Mouse (Mus musculus) hindbrain, embryonic 14.5 days (tissue): Measurements from ENCODE around the gene Synj1. TPM values are rescaled to one million over a fixed set of nuclear protein-coding genes. Genes with fewer than 3 reads are reported as not detected.

ENCODE experiments used
- ATAC-seq: fragments of 200-750 bp; cut with Nextera tagmentation; 2 replicates; pipeline ENCODE4 v1.8.0; 2017; ENCODE audit warnings: moderate number of reproducible peaks, mild to moderate bottlenecking, moderate TSS enrichment, moderate library complexity; ENCODE audit not compliant: low FRiP score
- DNase-seq: peaks from one replicate; pipeline ENCODE4 v3.0.0-alpha.2; 2015; ENCODE audit warnings: low spot score
- H3K27ac ChIP-seq: fragments of 300-500 bp; sonication (generic); 2 replicates; pipeline ENCODE4 v1.5.1; 2014; ENCODE audit warnings: mild to moderate bottlenecking, moderate library complexity
- H3K27me3 ChIP-seq: fragments of 300-500 bp; sonication (generic); 2 replicates; pipeline ENCODE4 v1.6.1; 2014; ENCODE audit warnings: mild to moderate bottlenecking, low read length, mixed read lengths; ENCODE audit not compliant: control insufficient read depth, insufficient read depth
- H3K36me3 ChIP-seq: fragments of 300-500 bp; sonication (generic); replicated peaks from 2 replicates; pipeline ENCODE4 v1.6.1; 2014; ENCODE audit not compliant: control insufficient read depth, insufficient read depth
- H3K4me1 ChIP-seq: fragments of 300-500 bp; sonication (generic); replicated peaks from 2 replicates; pipeline ENCODE4 v1.6.1; 2014; ENCODE audit warnings: antibody characterized with exemption, low read length, mixed read lengths; ENCODE audit not compliant: control insufficient read depth, insufficient read depth
- H3K4me2 ChIP-seq: fragments of 300-500 bp; sonication (generic); replicated peaks from 2 replicates; pipeline ENCODE4 v1.6.1; 2014; ENCODE audit warnings: mild to moderate bottlenecking, moderate library complexity
- H3K4me3 ChIP-seq: fragments of 300-500 bp; sonication (generic); replicated peaks from 2 replicates; pipeline ENCODE4 v1.5.1; 2014; ENCODE audit warnings: mild to moderate bottlenecking, low read length
- H3K9ac ChIP-seq: fragments of 300-500 bp; sonication (generic); 2 replicates; pipeline ENCODE4 v1.6.1; 2014
- H3K9me3 ChIP-seq: fragments of 300-500 bp; sonication (generic); 2 replicates; pipeline ENCODE4 v1.6.1; 2016; ENCODE audit warnings: low read length; ENCODE audit not compliant: control insufficient read depth
- whole genome bisulfite sequencing: fragments of 180-500 bp; shearing (Covaris S2); extraction: QIAGEN DNeasy Blood & Tissue Kit; methylation state at CpG from one replicate; pipeline ENCODE4 v1.1.7; 2014; 5-methylcytosine and 5-hydroxymethylcytosine counted together
- polyA plus RNA-seq: library from polyadenylated mRNA; unstranded; fragments of >200 nt; fragmentation: Nextera tagmentation; extraction: Ambion mirVana; gene quantifications from 2 replicates; pipeline ENCODE4 v1.2.1, GENCODE M21; 2014

Gene Synj1
- polyA plus RNA-seq, 1 experiment from 2014 or later, result 69.2 TPM

DNA sequence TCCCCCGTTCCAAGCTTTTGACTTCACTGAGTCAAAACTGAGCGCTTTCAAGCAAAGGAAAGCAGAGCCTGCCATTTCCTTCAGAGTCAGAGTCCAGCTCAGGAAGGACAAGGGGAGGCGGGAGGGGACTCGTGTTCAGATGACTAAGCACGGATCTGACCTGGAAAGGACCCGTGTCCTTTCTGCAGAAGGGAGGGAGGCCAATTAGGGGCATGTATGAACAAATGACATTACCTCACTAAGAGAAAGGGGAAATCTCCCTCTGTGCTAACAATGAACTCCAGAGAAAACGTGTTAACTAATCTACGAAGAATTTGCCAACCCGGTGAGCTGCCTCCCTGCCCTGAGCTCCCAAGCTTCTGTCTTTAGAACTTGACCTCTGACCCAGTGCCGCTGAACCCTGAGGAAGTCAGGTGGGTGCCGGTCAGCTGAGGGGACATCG, 95.0 kb downstream of the Synj1 start:
- H3K4me3 ChIP-seq, result no peak overlapping the region
- H3K27ac ChIP-seq, result no peak overlapping the region
- H3K4me2 ChIP-seq, result no peak overlapping the region
- no peaks in the 10 kb centered on the region for H3K9me3 ChIP-seq
- H3K4me1 ChIP-seq, result no peaks in the 10 kb centered on the region
- H3K9ac ChIP-seq, result no peak overlapping the region
- H3K36me3 ChIP-seq, result no peaks in the 10 kb centered on the region
- DNase-seq, result no peak
- WGBS, result 43% methylated on average over 12 of the region's 12 CpGs
- H3K27me3 ChIP-seq, result no peaks in the 10 kb centered on the region
- no peak for ATAC-seq

DNA sequence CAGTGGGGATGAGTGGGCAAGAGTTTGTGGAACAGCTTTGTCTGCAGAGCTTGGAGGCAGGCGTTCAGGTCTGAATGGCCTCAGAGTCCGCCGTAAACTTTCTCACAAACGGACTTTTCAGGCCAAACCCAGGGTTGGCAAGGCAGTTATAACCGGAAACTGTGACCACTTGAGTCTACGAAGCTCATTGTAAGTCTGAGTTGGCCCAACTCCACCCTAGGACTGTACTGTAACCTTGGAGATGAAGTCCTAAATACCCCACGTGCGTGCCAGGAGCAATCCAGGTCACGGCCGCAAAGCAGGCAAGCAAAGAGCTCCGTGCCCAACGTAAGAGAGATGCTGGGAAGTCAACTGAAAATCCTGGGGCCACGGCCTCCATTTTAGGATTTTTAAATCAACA, 99.3 kb downstream of the Synj1 start:
- WGBS, result 84% methylated on average over 13 of the region's 13 CpGs
- H3K36me3 ChIP-seq, result no peaks in the 10 kb centered on the region
- no peak overlapping the region for H3K4me3 ChIP-seq
- H3K9ac ChIP-seq, result no peak overlapping the region
- H3K27me3 ChIP-seq, result no peaks in the 10 kb centered on the region
- no peak overlapping the region for H3K4me2 ChIP-seq
- DNase-seq (no peak), ATAC-seq (no peak)
- H3K27ac ChIP-seq, result no peak overlapping the region
- H3K9me3 ChIP-seq, result no peaks in the 10 kb centered on the region
- no peaks in the 10 kb centered on the region for H3K4me1 ChIP-seq

DNA sequence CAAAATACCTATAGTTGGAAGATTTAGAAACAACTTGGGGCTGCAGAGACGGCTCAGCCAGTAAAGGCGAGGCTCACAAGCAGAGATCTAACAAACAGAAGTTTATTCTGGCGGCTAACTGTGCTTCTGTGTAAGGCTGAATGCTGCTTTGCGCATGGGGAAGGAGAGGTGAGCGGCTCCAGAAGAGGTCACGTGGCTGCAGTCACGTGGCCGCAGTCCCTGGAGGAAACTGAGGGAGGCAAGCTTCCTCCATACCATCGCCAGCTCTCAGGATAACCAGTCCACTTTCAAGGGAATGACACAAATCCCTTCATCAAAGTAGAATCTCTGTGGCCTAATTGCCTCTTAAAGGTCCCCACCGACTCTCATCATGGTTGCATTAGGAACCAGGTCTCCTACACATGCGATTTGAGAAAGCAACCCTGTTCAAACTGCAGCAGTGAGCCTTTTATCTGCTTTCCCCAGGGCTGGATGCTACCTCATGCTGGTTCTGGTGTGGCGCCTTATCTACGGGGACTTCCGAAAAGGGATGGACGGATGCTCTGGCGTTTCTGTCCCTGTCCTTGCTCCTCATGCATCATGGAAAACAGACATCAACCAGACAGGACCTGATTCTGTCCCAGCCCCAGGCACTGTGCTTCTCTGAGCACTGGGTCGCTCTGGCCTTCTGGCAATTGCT, 100.1 kb downstream of the Synj1 start:
- no peak overlapping the region for H3K9ac ChIP-seq
- H3K4me3 ChIP-seq, result no peak overlapping the region
- H3K27ac ChIP-seq, result no peak overlapping the region
- no peaks in the 10 kb centered on the region for H3K36me3 ChIP-seq
- H3K4me1 ChIP-seq, result no peaks in the 10 kb centered on the region
- H3K27me3 ChIP-seq, result no peaks in the 10 kb centered on the region
- WGBS, result 81% methylated on average over 17 of the region's 17 CpGs
- H3K4me2 ChIP-seq, result no peak overlapping the region
- H3K9me3 ChIP-seq, result no peaks in the 10 kb centered on the region
- no peak for ATAC-seq
- DNase-seq, result no peak

DNA sequence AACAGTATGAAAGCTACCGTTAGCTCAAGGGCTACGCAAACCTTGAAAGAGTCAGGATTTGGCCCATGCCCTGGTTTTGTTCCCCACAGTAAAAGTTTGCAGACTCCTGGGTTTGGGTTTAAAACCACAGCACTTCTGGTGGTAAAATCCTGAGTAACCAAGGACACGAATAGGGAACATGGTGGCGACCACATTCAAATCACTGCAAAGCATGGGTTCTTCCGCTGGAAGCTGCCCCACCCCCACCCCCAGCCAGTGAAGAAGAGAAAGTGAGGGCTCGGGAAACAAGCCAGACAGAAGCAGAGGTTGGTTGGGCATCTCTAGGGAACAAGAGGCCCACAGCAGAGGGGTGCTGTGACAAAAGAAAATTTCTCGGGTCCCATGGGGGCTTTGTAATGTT, 103.9 kb downstream of the Synj1 start:
- H3K27me3 ChIP-seq, result no peaks in the 10 kb centered on the region
- no peak overlapping the region for H3K9ac ChIP-seq
- H3K4me3 ChIP-seq, result no peak overlapping the region
- H3K27ac ChIP-seq, result no peak overlapping the region
- ATAC-seq (no peak), DNase-seq (no peak)
- no peaks in the 10 kb centered on the region for H3K4me1 ChIP-seq
- H3K9me3 ChIP-seq, result no peaks in the 10 kb centered on the region
- 68% methylated on average over 7 of the region's 7 CpGs for WGBS
- no peak overlapping the region for H3K4me2 ChIP-seq
- no peaks in the 10 kb centered on the region for H3K36me3 ChIP-seq

- Histone ChIP-seq H3K27me3 (no peaks in the 10 kb centered on the region), H3K9ac (no peak overlapping the region), H3K4me3 (no peak overlapping the region), H3K4me1 (no peaks in the 10 kb centered on the region), H3K27ac (no peak overlapping the region), H3K4me2 (no peak overlapping the region), H3K36me3 (no peaks in the 10 kb centered on the region), H3K9me3 (no peaks in the 10 kb centered on the region)
- DNase-seq (no peak), ATAC-seq (no peak)
- WGBS, result 22% methylated on average over 5 of the region's 5 CpGs
Observed at GRCm38 (mm10) chr16:90903300-90903699, 107.8 kb downstream of the Synj1 start.

DNA sequence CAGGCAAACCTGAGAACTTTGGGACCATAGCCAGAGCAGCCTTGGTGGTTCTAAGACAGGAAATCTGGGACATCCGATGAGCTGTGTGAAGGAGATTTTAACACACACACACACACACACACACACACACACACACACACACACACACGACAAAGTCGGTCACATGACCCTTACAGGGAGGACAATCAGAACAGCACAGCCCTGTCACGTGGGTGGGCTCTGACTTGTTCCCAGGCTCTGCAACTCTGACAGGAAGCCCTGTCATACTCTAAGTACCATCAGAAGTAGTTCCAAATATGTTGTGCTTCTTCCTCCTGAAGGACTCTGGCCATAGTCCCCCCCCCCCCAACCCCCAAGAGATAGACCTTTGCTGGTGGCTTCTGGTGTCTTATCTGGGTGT, 109.7 kb downstream of the Synj1 start:
- Histone ChIP-seq H3K27ac (no peak overlapping the region), H3K27me3 (no peaks in the 10 kb centered on the region), H3K4me3 (no peak overlapping the region), H3K36me3 (no peaks in the 10 kb centered on the region), H3K4me1 (no peaks in the 10 kb centered on the region), H3K9me3 (no peaks in the 10 kb centered on the region), H3K4me2 (no peak overlapping the region), H3K9ac (no peak overlapping the region)
- DNase-seq, result no peak
- 74% methylated on average over 4 of the region's 4 CpGs for WGBS
- ATAC-seq, result no peak

GRCm38 (mm10) chr16:90899498-90899897, 111.6 kb downstream of the Synj1 start:
- H3K9ac ChIP-seq, result no peak overlapping the region
- no peak overlapping the region for H3K4me2 ChIP-seq
- ATAC-seq (no peak), DNase-seq (no peak)
- no peaks in the 10 kb centered on the region for H3K4me1 ChIP-seq
- H3K27me3 ChIP-seq, result no peaks in the 10 kb centered on the region
- no peaks in the 10 kb centered on the region for H3K9me3 ChIP-seq
- no peak overlapping the region for H3K4me3 ChIP-seq
- no peak overlapping the region for H3K27ac ChIP-seq
- H3K36me3 ChIP-seq, result no peaks in the 10 kb centered on the region
- 29% methylated on average over 12 of the region's 12 CpGs for WGBS

- ATAC-seq, result no peak
Observed at GRCm38 (mm10) chr16:90897651-90898050, 113.5 kb downstream of the Synj1 start.

DNA sequence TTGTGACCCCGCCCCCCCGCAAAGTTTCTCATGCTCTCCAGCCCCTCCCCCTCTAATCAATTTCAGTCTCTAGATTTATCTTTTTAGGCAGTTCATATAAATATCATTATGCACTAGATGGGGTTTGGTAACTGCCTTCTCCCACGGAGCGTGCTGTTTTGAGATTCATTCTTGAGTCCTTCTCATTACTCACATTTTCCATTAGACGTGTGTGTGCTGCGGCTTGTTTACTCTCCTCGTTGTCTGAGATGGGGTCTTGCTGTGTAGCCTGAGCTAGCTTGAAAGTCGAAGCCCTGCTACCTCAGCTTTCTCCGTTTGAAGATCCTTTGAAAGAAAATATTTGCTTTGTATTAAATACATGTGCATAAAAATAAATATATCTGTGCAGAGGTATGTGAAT, 117.3 kb downstream of the Synj1 start:
- H3K27ac ChIP-seq, result no peak overlapping the region
- DNase-seq, result no peak
- no peaks in the 10 kb centered on the region for H3K27me3 ChIP-seq
- H3K36me3 ChIP-seq, result no peaks in the 10 kb centered on the region
- H3K4me1 ChIP-seq, result no peaks in the 10 kb centered on the region
- WGBS, result 64% methylated on average over 9 of the region's 9 CpGs
- H3K9ac ChIP-seq, result no peak overlapping the region
- no peak for ATAC-seq
- no peak overlapping the region for H3K4me2 ChIP-seq
- no peaks in the 10 kb centered on the region for H3K9me3 ChIP-seq
- no peak overlapping the region for H3K4me3 ChIP-seq

More at GRCm38 (mm10) chr16:90897651-90898050, 113.5 kb downstream of the Synj1 start:
- Histone ChIP-seq H3K36me3 (no peaks in the 10 kb centered on the region), H3K9ac (no peak overlapping the region), H3K27ac (no peak overlapping the region), H3K9me3 (no peaks in the 10 kb centered on the region), H3K27me3 (no peaks in the 10 kb centered on the region), H3K4me3 (no peak overlapping the region), H3K4me1 (no peaks in the 10 kb centered on the region), H3K4me2 (no peak overlapping the region)
- DNase-seq, result no peak
- WGBS, result 88% methylated on average over 3 of the region's 3 CpGs

DNA sequence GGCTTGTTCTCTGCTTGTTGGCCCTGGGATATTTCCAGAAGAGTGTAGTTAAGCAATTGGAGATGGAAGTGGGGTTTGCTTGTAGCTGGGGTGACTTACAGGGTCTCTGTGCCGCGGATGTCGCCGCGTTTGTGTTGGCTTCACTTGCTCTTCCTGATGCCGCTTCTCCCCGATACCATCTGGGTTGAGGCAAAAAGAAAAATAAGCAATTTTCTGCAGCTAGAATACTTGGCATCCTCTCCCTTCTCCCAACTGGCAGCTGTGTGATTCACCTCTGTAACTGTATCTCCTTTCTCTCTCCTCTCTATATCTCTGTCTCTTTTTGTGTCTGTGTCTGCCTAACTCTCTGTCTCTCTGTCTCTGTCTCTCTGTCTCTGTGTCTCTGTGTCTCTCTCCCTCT, 118.1 kb downstream of the Synj1 start:
- Histone ChIP-seq H3K4me3 (no peak overlapping the region), H3K27me3 (no peaks in the 10 kb centered on the region), H3K36me3 (no peaks in the 10 kb centered on the region), H3K9ac (no peak overlapping the region), H3K4me2 (no peak overlapping the region), H3K4me1 (no peaks in the 10 kb centered on the region), H3K27ac (no peak overlapping the region), H3K9me3 (peaks cover 5% of the 10 kb centered on the region; the same call in 1 of the 2 replicates)
- DNase-seq, result no peak
- ATAC-seq, result no peak
- WGBS, result 81% methylated on average over 7 of the region's 7 CpGs
